Mouse (Mus musculus) heart, embryonic 11.5 days (tissue): ENCODE measurements around the gene B4galt4. TPM values are rescaled to one million over a fixed set of nuclear protein-coding genes. Genes with fewer than 3 reads are reported as not detected.

Experiments
- ATAC-seq: fragments of 200-750 bp; cut with Nextera tagmentation; replicated peaks from 2 replicates; pipeline ENCODE4 v1.8.0; 2017; ENCODE audit warnings: moderate library complexity; ENCODE audit not compliant: insufficient number of reproducible peaks, low FRiP score, low TSS enrichment
- H3K27ac ChIP-seq: fragments of 300-500 bp; sonication (generic); 2 replicates; pipeline ENCODE4 v1.5.1; 2014; ENCODE audit warnings: mild to moderate bottlenecking, low read depth, low read length
- H3K27me3 ChIP-seq: fragments of 300-500 bp; sonication (generic); 2 replicates; pipeline ENCODE4 v1.6.1; 2014; ENCODE audit warnings: mild to moderate bottlenecking, low read length, mixed read lengths; ENCODE audit not compliant: control insufficient read depth, insufficient read depth
- H3K36me3 ChIP-seq: fragments of 300-500 bp; sonication (generic); 2 replicates; pipeline ENCODE4 v1.6.1; 2014; ENCODE audit warnings: mild to moderate bottlenecking, low read length, moderate library complexity, mixed read lengths; ENCODE audit not compliant: control insufficient read depth, insufficient read depth
- H3K4me1 ChIP-seq: fragments of 300-500 bp; sonication (generic); 2 replicates; pipeline ENCODE4 v1.6.1; 2014; ENCODE audit warnings: low read length; ENCODE audit not compliant: control insufficient read depth, insufficient read depth
- H3K4me2 ChIP-seq: fragments of 300-500 bp; sonication (generic); 2 replicates; pipeline ENCODE4 v1.6.1; 2014; ENCODE audit warnings: mild to moderate bottlenecking, moderate library complexity
- H3K4me3 ChIP-seq: fragments of 300-500 bp; sonication (generic); 2 replicates; pipeline ENCODE4 v1.5.1; 2014; ENCODE audit warnings: low read depth, low read length
- H3K9ac ChIP-seq: fragments of 300-500 bp; sonication (generic); 2 replicates; pipeline ENCODE4 v1.6.1; 2014; ENCODE audit warnings: mild to moderate bottlenecking, low read depth, low read length, moderate library complexity
- H3K9me3 ChIP-seq: fragments of 300-500 bp; sonication (generic); replicated peaks from 2 replicates; pipeline ENCODE4 v1.6.1; 2016; ENCODE audit warnings: low read length; ENCODE audit not compliant: control insufficient read depth
- WGBS: fragments of 180-500 bp; shearing (Covaris S2); extraction: QIAGEN DNeasy Blood & Tissue Kit; methylation state at CpG from one replicate; pipeline ENCODE4 v1.1.7; 2014; ENCODE audit not compliant: insufficient replicate concordance; 5-methylcytosine and 5-hydroxymethylcytosine counted together
- polyA plus RNA-seq: library from polyadenylated mRNA; unstranded; fragments of >200 nt; fragmentation: Nextera tagmentation; extraction: Ambion mirVana; gene quantifications from 2 replicates; pipeline ENCODE4 v1.2.1, GENCODE M21; 2014

B4galt4 gene
- polyA plus RNA-seq, 1 experiment from 2014 or later, result 31.0 TPM

- H3K27me3 ChIP-seq, result no peaks in the 10 kb centered on the region
- WGBS, result 89% methylated on average over 8 of the region's 9 CpGs
These were observed 20.7 kb upstream of the B4galt4 start for GRCm38 (mm10) chr16:38721377-38721776.

GRCm38 (mm10) chr16:38724256-38724655 lies 17.8 kb upstream of the B4galt4 start:
- no peaks in the 10 kb centered on the region for H3K27me3 ChIP-seq
- WGBS, result 74% methylated on average over 8 of the region's 8 CpGs
- H3K36me3 ChIP-seq, result no peaks in the 10 kb centered on the region
- H3K9me3 ChIP-seq, result no peaks in the 10 kb centered on the region
- H3K4me3 ChIP-seq, result no peak overlapping the region
- H3K27ac ChIP-seq, result peak overlapping the region; percentile 29; the same call in 1 of the 2 replicates
- no peak for ATAC-seq
- no peak overlapping the region for H3K4me2 ChIP-seq
- H3K9ac ChIP-seq, result no peak overlapping the region
- 0 out of 2 replicates have a peak, but pooled peaks cover 7% of the 10 kb centered on the region for H3K4me1 ChIP-seq

More at GRCm38 (mm10) chr16:38721377-38721776, 20.7 kb upstream of the B4galt4 start:
- no peaks in the 10 kb centered on the region for H3K36me3 ChIP-seq
- no peak for ATAC-seq
- 0 out of 2 replicates have a peak, but pooled peaks cover 5% of the 10 kb centered on the region for H3K4me1 ChIP-seq
- no peak overlapping the region for H3K9ac ChIP-seq
- no peak overlapping the region for H3K4me2 ChIP-seq
- H3K27ac ChIP-seq, result no peak overlapping the region
- H3K9me3 ChIP-seq, result no peaks in the 10 kb centered on the region
- H3K4me3 ChIP-seq, result no peak overlapping the region

GRCm38 (mm10) chr16:38724974-38725373 lies 17.1 kb upstream of the B4galt4 start:
- H3K9ac ChIP-seq, result no peak overlapping the region
- no peak overlapping the region for H3K4me3 ChIP-seq
- 0 out of 2 replicates have a peak, but pooled peaks cover 9% of the 10 kb centered on the region for H3K4me1 ChIP-seq
- 62% methylated on average over 13 of the region's 13 CpGs for WGBS
- no peaks in the 10 kb centered on the region for H3K27me3 ChIP-seq
- no peaks in the 10 kb centered on the region for H3K9me3 ChIP-seq
- peak overlapping the region; percentile 12; the same call in 1 of the 2 replicates for H3K27ac ChIP-seq
- no peak overlapping the region for H3K4me2 ChIP-seq
- ATAC-seq, result no peak
- no peaks in the 10 kb centered on the region for H3K36me3 ChIP-seq

GRCm38 (mm10) chr16:38728576-38729132 lies 13.4 kb upstream of the B4galt4 start:
- Histone ChIP-seq H3K4me1 (0 out of 2 replicates have a peak, but pooled peaks cover 9% of the 10 kb centered on the region), H3K4me3 (no peak overlapping the region), H3K9ac (no peak overlapping the region), H3K27ac (no peak overlapping the region), H3K9me3 (no peaks in the 10 kb centered on the region), H3K27me3 (no peaks in the 10 kb centered on the region), H3K4me2 (no peak overlapping the region), H3K36me3 (no peaks in the 10 kb centered on the region)
- no peak for ATAC-seq
- 86% methylated on average over 15 of the region's 15 CpGs for WGBS

- Histone ChIP-seq H3K9ac (no peak overlapping the region), H3K4me1 (0 out of 2 replicates have a peak, but pooled peaks cover 9% of the 10 kb centered on the region), H3K9me3 (no peaks in the 10 kb centered on the region), H3K4me2 (no peak overlapping the region), H3K4me3 (no peak overlapping the region), H3K27ac (peak overlapping the region; percentile 17; the same call in 1 of the 2 replicates), H3K27me3 (no peaks in the 10 kb centered on the region), H3K36me3 (no peaks in the 10 kb centered on the region)
- peak; percentile 55; the same call in 1 of the 2 replicates for ATAC-seq
- 55% methylated on average over 6 of the region's 6 CpGs for WGBS
These were observed 12.9 kb upstream of the B4galt4 start for GRCm38 (mm10) chr16:38729139-38729538.

GRCm38 (mm10) chr16:38729610-38730288 lies 12.3 kb upstream of the B4galt4 start:
- Histone ChIP-seq H3K4me3 (no peak overlapping the region), H3K4me2 (peak overlapping the region; percentile 38)

GRCm38 (mm10) chr16:38730921-38731320 lies 11.1 kb upstream of the B4galt4 start:
- H3K4me3 ChIP-seq, result no peak overlapping the region
- H3K9me3 ChIP-seq, result no peaks in the 10 kb centered on the region
- H3K27ac ChIP-seq, result peak overlapping the region; percentile 58; the same call in 1 of the 2 replicates
- no peak overlapping the region for H3K4me2 ChIP-seq
- no peak for ATAC-seq
- 41% methylated on average over 8 of the region's 8 CpGs for WGBS
- no peak overlapping the region for H3K9ac ChIP-seq
- H3K36me3 ChIP-seq, result no peaks in the 10 kb centered on the region
- H3K4me1 ChIP-seq, result 0 out of 2 replicates have a peak, but pooled peaks cover 4% of the 10 kb centered on the region
- no peaks in the 10 kb centered on the region for H3K27me3 ChIP-seq

More at GRCm38 (mm10) chr16:38729610-38730288, 12.3 kb upstream of the B4galt4 start:
- H3K27ac ChIP-seq, result peak overlapping the region; percentile 58; the same call in 1 of the 2 replicates
- H3K9me3 ChIP-seq, result no peaks in the 10 kb centered on the region
- H3K4me1 ChIP-seq, result 0 out of 2 replicates have a peak, but pooled peaks cover 6% of the 10 kb centered on the region
- no peak overlapping the region for H3K9ac ChIP-seq
- no peaks in the 10 kb centered on the region for H3K27me3 ChIP-seq
- WGBS, result 51% methylated on average over 15 of the region's 15 CpGs
- no peaks in the 10 kb centered on the region for H3K36me3 ChIP-seq
- 0 out of 2 replicates have a peak, but pooled peaks have one; percentile 39 for ATAC-seq

DNA sequence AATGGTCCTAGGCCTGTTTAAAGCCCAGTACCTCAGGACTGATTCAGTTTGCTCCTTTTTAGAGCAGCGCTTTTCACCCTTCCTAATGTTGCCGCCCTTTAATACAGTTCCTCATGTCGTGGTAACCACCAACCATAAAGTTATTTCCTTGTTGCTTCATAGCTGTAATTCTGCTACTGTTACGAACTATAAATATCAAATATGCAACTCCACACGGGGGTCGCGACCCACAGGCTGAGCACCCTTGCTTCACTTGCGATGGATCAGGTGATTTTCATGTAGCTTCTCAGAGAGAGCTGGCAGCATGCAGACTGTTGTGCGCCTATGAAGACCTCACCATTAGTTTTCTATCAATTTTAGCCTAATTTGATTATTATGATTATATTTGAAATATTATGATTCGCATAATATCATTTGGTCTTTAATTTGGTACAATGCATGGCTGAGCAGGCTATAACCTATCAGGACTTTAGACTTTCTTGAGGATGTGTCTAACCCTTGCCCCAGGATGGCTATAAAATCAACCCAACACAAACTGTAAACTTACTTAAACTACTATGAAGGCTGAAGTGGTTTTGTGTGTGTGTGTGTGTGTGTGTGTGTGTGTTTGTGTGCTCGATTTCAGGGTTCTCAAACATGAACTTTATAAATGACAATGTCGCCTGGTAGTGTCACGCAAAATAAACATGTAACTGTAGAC lies 710 bp upstream of the B4galt4 start:
- Histone ChIP-seq H3K9ac (peak overlapping the region; percentile 87; the same call in 1 of the 2 replicates), H3K4me2 (peak overlapping the region; percentile 91), H3K27me3 (no peaks in the 10 kb centered on the region), H3K36me3 (no peaks in the 10 kb centered on the region), H3K4me3 (peak overlapping the region; percentile 90), H3K4me1 (no peaks in the 10 kb centered on the region), H3K9me3 (no peaks in the 10 kb centered on the region), H3K27ac (no peak overlapping the region)
- WGBS, result 76% methylated on average over 13 of the region's 13 CpGs
- ATAC-seq, result no peak
